Mouse (Mus musculus): ENCODE data around the gene Zfp639. TPM values are rescaled to one million over a fixed set of nuclear protein-coding genes. Genes with fewer than 3 reads are reported as not detected.

Gene Zfp639
- polyA plus RNA-seq, 1 experiment: 25.3 TPM

- TF ChIP-seq MYOG (IDR thresholded peaks at IDR 0.05; ENCODE audit: control insufficient read depth in 1 of 3, insufficient read depth in 1 of 3, insufficient read length in 2 of 3, low read depth in 2 of 3) (no peak), MYOD1 (IDR thresholded peaks at IDR 0.05; ENCODE audit: control insufficient read depth in 1 of 3, insufficient read length in 2 of 3, low read depth in 2 of 3) (peak in 1 of 3 experiments; percentile 50), CEBPB (IDR thresholded peaks at IDR 0.05; ENCODE audit: insufficient read depth, poor library complexity, severe bottlenecking) (peak; percentile 76)
- H3K27me3 ChIP-seq (ENCODE audit: control insufficient read depth, insufficient read depth, insufficient read length): no peaks in the 10 kb centered on the region
- no peaks in the 10 kb centered on the region for H3K79me2 ChIP-seq (ENCODE audit: control insufficient read depth, insufficient read depth)
- no peak overlapping the region for H3ac ChIP-seq (ENCODE audit: control insufficient read depth, insufficient read length)
- no peak overlapping the region for H3K4me3 ChIP-seq
- H3K36me3 ChIP-seq (ENCODE audit: control insufficient read depth, insufficient read depth): no peaks in the 10 kb centered on the region
- peak overlapping the region; percentile 44 for H3K4me2 ChIP-seq (ENCODE audit: low read depth)
Observed at GRCm38 (mm10) chr3:32496711-32497070, 13.4 kb upstream of the Zfp639 start.

- Histone ChIP-seq H3K4me2 (ENCODE audit: low read depth) (no peak overlapping the region), H3K36me3 (ENCODE audit: control insufficient read depth, insufficient read depth) (no peaks in the 10 kb centered on the region), H3ac (ENCODE audit: control insufficient read depth, insufficient read length) (no peak overlapping the region), H3K4me3 (no peak overlapping the region), H3K79me2 (ENCODE audit: control insufficient read depth, insufficient read depth) (no peaks in the 10 kb centered on the region), H3K27me3 (ENCODE audit: control insufficient read depth, insufficient read depth, insufficient read length) (no peaks in the 10 kb centered on the region)
- no peak for TF ChIP-seq USF1 (IDR thresholded peaks at IDR 0.05; ENCODE audit: low read depth)
- TF ChIP-seq MYOG (IDR thresholded peaks at IDR 0.05; ENCODE audit: control insufficient read depth in 1 of 3, insufficient read depth in 1 of 3, insufficient read length in 2 of 3, low read depth in 2 of 3): no peak
- no peak for TF ChIP-seq POLR2AphosphoS2 (IDR thresholded peaks at IDR 0.05; ENCODE audit: insufficient read length, low read depth)
- no peak for TF ChIP-seq REST (IDR thresholded peaks at IDR 0.05; ENCODE audit: insufficient read depth, insufficient read length)
- TF ChIP-seq TCF3 (IDR thresholded peaks at IDR 0.05; ENCODE audit: insufficient read length, low read depth): no peak
Observed at GRCm38 (mm10) chr3:32500346-32500745, 9.7 kb upstream of the Zfp639 start.

- Histone ChIP-seq H3K4me3 (no peak overlapping the region), H3K79me2 (ENCODE audit: control insufficient read depth, insufficient read depth) (no peaks in the 10 kb centered on the region), H3K4me2 (ENCODE audit: low read depth) (peak overlapping the region; percentile 69), H3K36me3 (ENCODE audit: control insufficient read depth, insufficient read depth) (no peaks in the 10 kb centered on the region), H3ac (ENCODE audit: control insufficient read depth, insufficient read length) (no peak overlapping the region), H3K27me3 (ENCODE audit: control insufficient read depth, insufficient read depth, insufficient read length) (no peaks in the 10 kb centered on the region)
- TF ChIP-seq TCF12 (IDR thresholded peaks at IDR 0.05; ENCODE audit: insufficient read depth, poor library complexity, severe bottlenecking): no peak
- no peak for TF ChIP-seq MAX (IDR thresholded peaks at IDR 0.05; ENCODE audit: low read depth)
- TF ChIP-seq CEBPB (IDR thresholded peaks at IDR 0.05; ENCODE audit: insufficient read depth, poor library complexity, severe bottlenecking): no peak
- TF ChIP-seq POLR2A (IDR thresholded peaks at IDR 0.05; ENCODE audit: insufficient read length, low read depth): no peak
- no peak for TF ChIP-seq USF1 (IDR thresholded peaks at IDR 0.05; ENCODE audit: low read depth)
- no peak for TF ChIP-seq SRF (IDR thresholded peaks at IDR 0.05; ENCODE audit: control insufficient read depth, insufficient read length, low read depth)
Observed at GRCm38 (mm10) chr3:32505841-32506240, 4.2 kb upstream of the Zfp639 start.

GRCm38 (mm10) chr3:32506366-32507225 lies 3.5 kb upstream of the Zfp639 start:
- H3K79me2 ChIP-seq (ENCODE audit: control insufficient read depth, insufficient read depth): peaks cover 7% of the 10 kb centered on the region
- no peak overlapping the region for H3K4me3 ChIP-seq
- no peaks in the 10 kb centered on the region for H3K27me3 ChIP-seq (ENCODE audit: control insufficient read depth, insufficient read depth, insufficient read length)
- no peaks in the 10 kb centered on the region for H3K36me3 ChIP-seq (ENCODE audit: control insufficient read depth, insufficient read depth)
- TF ChIP-seq MYOG (IDR thresholded peaks at IDR 0.05; ENCODE audit: control insufficient read depth in 1 of 3, insufficient read depth in 1 of 3, insufficient read length in 2 of 3, low read depth in 2 of 3) (peak in 2 of 3 experiments; percentile 65 to 69), MAX (IDR thresholded peaks at IDR 0.05; ENCODE audit: low read depth) (no peak), MYOD1 (IDR thresholded peaks at IDR 0.05; ENCODE audit: control insufficient read depth in 1 of 3, insufficient read length in 2 of 3, low read depth in 2 of 3) (peak; percentile 86 to 99 (median 97)), E2F4 (IDR thresholded peaks at IDR 0.05; ENCODE audit: insufficient read depth) (no peak), USF1 (IDR thresholded peaks at IDR 0.05; ENCODE audit: low read depth) (no peak), REST (IDR thresholded peaks at IDR 0.05; ENCODE audit: insufficient read depth, insufficient read length) (no peak), POLR2A (IDR thresholded peaks at IDR 0.05; ENCODE audit: insufficient read length, low read depth) (no peak), SRF (IDR thresholded peaks at IDR 0.05; ENCODE audit: control insufficient read depth, insufficient read length, low read depth) (peak; percentile 43), POLR2AphosphoS2 (IDR thresholded peaks at IDR 0.05; ENCODE audit: insufficient read length, low read depth) (no peak), TCF12 (IDR thresholded peaks at IDR 0.05; ENCODE audit: insufficient read depth, poor library complexity, severe bottlenecking) (peak; percentile 86), CEBPB (IDR thresholded peaks at IDR 0.05; ENCODE audit: insufficient read depth, poor library complexity, severe bottlenecking) (no peak), TCF3 (IDR thresholded peaks at IDR 0.05; ENCODE audit: insufficient read length, low read depth) (peak; percentile 13)
- H3K4me2 ChIP-seq (ENCODE audit: low read depth): peak overlapping the region; percentile 69
- H3ac ChIP-seq (ENCODE audit: control insufficient read depth, insufficient read length): no peak overlapping the region

- peaks cover 29% of the 10 kb centered on the region for H3K79me2 ChIP-seq (ENCODE audit: control insufficient read depth, insufficient read depth)
- H3K36me3 ChIP-seq (ENCODE audit: control insufficient read depth, insufficient read depth): peaks cover 8% of the 10 kb centered on the region
- no peak for TF ChIP-seq SRF (IDR thresholded peaks at IDR 0.05; ENCODE audit: control insufficient read depth, insufficient read length, low read depth)
- peak overlapping the region; percentile 81 for H3K4me2 ChIP-seq (ENCODE audit: low read depth)
- H3ac ChIP-seq (ENCODE audit: control insufficient read depth, insufficient read length): no peak overlapping the region
- H3K27me3 ChIP-seq (ENCODE audit: control insufficient read depth, insufficient read depth, insufficient read length): no peaks in the 10 kb centered on the region
- H3K4me3 ChIP-seq: peak overlapping the region; percentile 71
Observed at GRCm38 (mm10) chr3:32508666-32509324, 1.3 kb upstream of the Zfp639 start.
